Mouse (Mus musculus) MEL (cell line): Measurements from ENCODE around the gene Esyt2. TPM values are rescaled to one million over a fixed set of nuclear protein-coding genes. Genes with fewer than 3 reads are reported as not detected.
A peak's percentile ranks its signal among the peaks of the same experiment; 100 is the strongest.

Experiments
- DNase-seq: peaks from one replicate; pipeline ENCODE4 v3.0.0; 2011; ENCODE audit warnings: low read depth, low spot score
- H3K27ac ChIP-seq: 2 replicates; pipeline ENCODE4 v1.5.1; 2012; ENCODE audit warnings: low read depth, mild to moderate bottlenecking, control low read depth, low read length, moderate library complexity; ENCODE audit not compliant: control insufficient read depth
- H3K27me3 ChIP-seq, 2 experiments: fragments of 150-350 bp in 1 of 2; sonication (generic) in 1 of 2; 2 replicates each; pipeline ENCODE4 v1.6.1; 2012; ENCODE audit warnings: low read length in 2 of 2, mild to moderate bottlenecking in 2 of 2, improper control_type of control experiment in 1 of 2, moderate library complexity in 1 of 2; ENCODE audit not compliant: insufficient read depth in 2 of 2, control insufficient read depth in 1 of 2
- H3K36me3 ChIP-seq, 2 experiments: 2 replicates each; pipeline ENCODE4 v1.6.1; 2012 to 2014; ENCODE audit warnings: low read length in 2 of 2, improper control_type of control experiment in 1 of 2, inconsistent platforms in 1 of 2, mild to moderate bottlenecking in 1 of 2; ENCODE audit not compliant: insufficient read depth in 2 of 2, control insufficient read depth in 1 of 2
- H3K4me1 ChIP-seq, 2 experiments: fragments of 150-350 bp in 1 of 2; sonication (generic) in 1 of 2; 2 replicates each; pipeline ENCODE4 v1.6.1; 2012; ENCODE audit warnings: low read length in 2 of 2, improper control_type of control experiment in 1 of 2, mild to moderate bottlenecking in 1 of 2; ENCODE audit not compliant: insufficient read depth in 2 of 2, control insufficient read depth in 1 of 2
- H3K4me3 ChIP-seq, 2 experiments: fragments of 150-350 bp in 1 of 2; sonication (generic) in 1 of 2; 2 replicates each; pipeline ENCODE4 v1.5.1; 2012; ENCODE audit warnings: low read depth in 2 of 2, low read length in 2 of 2, mild to moderate bottlenecking in 2 of 2, moderate library complexity in 2 of 2, control low read depth in 1 of 2, improper control_type of control experiment in 1 of 2; ENCODE audit not compliant: control insufficient read depth in 1 of 2, insufficient read depth in 1 of 2
- H3K79me2 ChIP-seq: 2 replicates; pipeline ENCODE4 v1.6.1; 2012; ENCODE audit warnings: mild to moderate bottlenecking, low read length, moderate library complexity; ENCODE audit not compliant: control insufficient read depth, poor library complexity, insufficient read depth
- H3K9ac ChIP-seq: 2 replicates; pipeline ENCODE4 v1.6.1; 2012; ENCODE audit warnings: low read depth, mild to moderate bottlenecking, control low read depth, low read length, moderate library complexity; ENCODE audit not compliant: control insufficient read depth, poor library complexity, severe bottlenecking
- H3K9me3 ChIP-seq: fragments of 150-350 bp; sonication (generic); replicated peaks from 2 replicates; pipeline ENCODE4 v1.6.1; 2012; ENCODE audit warnings: mild to moderate bottlenecking, low read length, improper control_type of control experiment, moderate library complexity; ENCODE audit not compliant: insufficient read depth
- BHLHE40 ChIP-seq: IDR thresholded peaks from 2 replicates; pipeline ENCODE4 v1.6.1; 2012; ENCODE audit warnings: low read depth, mild to moderate bottlenecking, inconsistent platforms, low read length, improper control_type of control experiment, borderline replicate concordance
- CTCF ChIP-seq, 3 experiments: IDR thresholded peaks in 2 of 3; conservative IDR thresholded peaks in 1 of 3; 2 replicates each; pipeline ENCODE4 v1.5.1; 2011 to 2012; ENCODE audit warnings: low read length in 3 of 3, low read depth in 2 of 3, mild to moderate bottlenecking in 2 of 3, improper control_type of control experiment in 1 of 3, inconsistent platforms in 1 of 3, mixed read lengths in 1 of 3, moderate library complexity in 1 of 3; ENCODE audit not compliant: control insufficient read depth in 1 of 3, insufficient read depth in 1 of 3, poor library complexity in 1 of 3, severe bottlenecking in 1 of 3
- E2F4 ChIP-seq: IDR thresholded peaks from 2 replicates; pipeline ENCODE4 v1.6.1; 2011; ENCODE audit warnings: low read depth, low read length, improper control_type of control experiment, borderline replicate concordance
- EP300 ChIP-seq, 2 experiments: IDR thresholded peaks; 2 replicates each; pipeline ENCODE4 v1.6.1; 2011; ENCODE audit warnings: improper control_type of control experiment in 2 of 2, low read length in 2 of 2, low read depth in 1 of 2, mild to moderate bottlenecking in 1 of 2
- GABPA ChIP-seq: IDR thresholded peaks from 2 replicates; pipeline ENCODE4 v1.6.1; 2012; ENCODE audit warnings: low read depth, mild to moderate bottlenecking, inconsistent platforms, low read length, improper control_type of control experiment, moderate library complexity
- JUND ChIP-seq: IDR thresholded peaks from 2 replicates; pipeline ENCODE4 v1.6.1; 2011; ENCODE audit warnings: low read depth, mild to moderate bottlenecking, improper control_type of control experiment, low read length
- KAT2A ChIP-seq: conservative IDR thresholded peaks from 2 replicates; pipeline ENCODE4 v1.6.1; 2012; ENCODE audit warnings: low read depth, low read length, improper control_type of control experiment, inconsistent platforms
- MAX ChIP-seq: IDR thresholded peaks from 2 replicates; pipeline ENCODE4 v1.6.1; 2011; ENCODE audit warnings: low read length, improper control_type of control experiment
- MAZ ChIP-seq: IDR thresholded peaks from 2 replicates; pipeline ENCODE4 v1.6.1; 2012; ENCODE audit warnings: low read depth, mild to moderate bottlenecking, inconsistent platforms, low read length, improper control_type of control experiment
- MYC ChIP-seq: IDR thresholded peaks from 2 replicates; pipeline ENCODE4 v1.6.1; 2011; ENCODE audit warnings: low read depth, mild to moderate bottlenecking, low read length, improper control_type of control experiment, moderate library complexity
- NRF1 ChIP-seq: IDR thresholded peaks from 2 replicates; pipeline ENCODE4 v1.6.1; 2014; ENCODE audit warnings: low read depth, mild to moderate bottlenecking, inconsistent platforms, low read length, improper control_type of control experiment, moderate library complexity; ENCODE audit not compliant: poor library complexity, insufficient read depth, severe bottlenecking
- POLR2AphosphoS2 ChIP-seq: IDR thresholded peaks from 2 replicates; pipeline ENCODE4 v1.6.1; 2011; ENCODE audit warnings: low read length, improper control_type of control experiment
- POLR2AphosphoS5 ChIP-seq: IDR thresholded peaks from 2 replicates; pipeline ENCODE4 v1.6.1; 2012; ENCODE audit warnings: low read depth, borderline replicate concordance, mild to moderate bottlenecking, inconsistent platforms, low read length, moderate library complexity, mixed read lengths
- SIN3A ChIP-seq: IDR thresholded peaks from 2 replicates; pipeline ENCODE4 v1.6.1; 2012; ENCODE audit warnings: low read length, improper control_type of control experiment, inconsistent platforms
- SMC3 ChIP-seq: IDR thresholded peaks from 2 replicates; pipeline ENCODE4 v1.6.1; 2011; ENCODE audit warnings: low read depth, low read length, improper control_type of control experiment
- TAL1 ChIP-seq: IDR thresholded peaks from 2 replicates; pipeline ENCODE4 v1.6.1; 2012; ENCODE audit warnings: mild to moderate bottlenecking, inconsistent platforms, low read length, moderate library complexity, mixed read lengths
- TBP ChIP-seq: IDR thresholded peaks from 2 replicates; pipeline ENCODE4 v1.8.0; 2011; ENCODE audit warnings: low read depth, low read length, improper control_type of control experiment
- TCF12 ChIP-seq: IDR thresholded peaks from 2 replicates; pipeline ENCODE4 v1.6.1; 2014; ENCODE audit warnings: low read depth, mild to moderate bottlenecking, inconsistent platforms, low read length, improper control_type of control experiment, moderate library complexity
- UBTF ChIP-seq: IDR thresholded peaks from 2 replicates; pipeline ENCODE4 v1.6.1; 2012; ENCODE audit warnings: low read depth, mild to moderate bottlenecking, inconsistent platforms, low read length, improper control_type of control experiment, moderate library complexity, borderline replicate concordance; ENCODE audit not compliant: insufficient read depth
- USF2 ChIP-seq, 2 experiments: IDR thresholded peaks; 2 replicates each; pipeline ENCODE4 v1.6.1; 2011 to 2012; ENCODE audit warnings: improper control_type of control experiment in 2 of 2, low read length in 2 of 2, borderline replicate concordance in 1 of 2, inconsistent platforms in 1 of 2, low read depth in 1 of 2, mild to moderate bottlenecking in 1 of 2; ENCODE audit not compliant: insufficient read depth in 1 of 2
- ZKSCAN1 ChIP-seq: IDR thresholded peaks from 2 replicates; pipeline ENCODE4 v1.6.1; 2012; ENCODE audit warnings: low read depth, mild to moderate bottlenecking, inconsistent platforms, low read length, improper control_type of control experiment, moderate library complexity
- ZMIZ1 ChIP-seq: IDR thresholded peaks from 2 replicates; pipeline ENCODE4 v1.6.1; 2012; ENCODE audit warnings: low read depth, mild to moderate bottlenecking, inconsistent platforms, low read length, improper control_type of control experiment, moderate library complexity
- ZNF384 ChIP-seq: IDR thresholded peaks from 2 replicates; pipeline ENCODE4 v1.6.1; 2012; ENCODE audit warnings: low read depth, mild to moderate bottlenecking, inconsistent platforms, low read length, improper control_type of control experiment
- polyA plus RNA-seq, 2 experiments: library from polyadenylated mRNA; stranded (reverse) in 1 of 2; unstranded in 1 of 2; fragments of >175 nt in 1 of 2; fragments of >200 nt in 1 of 2; gene quantifications; 2 replicates each; pipeline versions ENCODE4 v1.2.1 to v1.2.4; 2012; ENCODE audit warnings: low replicate concordance in 2 of 2, low read depth in 1 of 2; ENCODE audit not compliant: insufficient read length in 2 of 2, insufficient read depth in 1 of 2, missing spikeins in 1 of 2
- total RNA-seq: library from RNA; depleted of rRNA; stranded (reverse); fragments of 300-350 nt; gene quantifications from 2 replicates; pipeline ENCODE4 v1.2.3, GENCODE M21; 2012

Esyt2 gene
- total and polyA plus RNA-seq, 3 experiments: 45.3 to 77.7 (median 47.5) TPM

DNA sequence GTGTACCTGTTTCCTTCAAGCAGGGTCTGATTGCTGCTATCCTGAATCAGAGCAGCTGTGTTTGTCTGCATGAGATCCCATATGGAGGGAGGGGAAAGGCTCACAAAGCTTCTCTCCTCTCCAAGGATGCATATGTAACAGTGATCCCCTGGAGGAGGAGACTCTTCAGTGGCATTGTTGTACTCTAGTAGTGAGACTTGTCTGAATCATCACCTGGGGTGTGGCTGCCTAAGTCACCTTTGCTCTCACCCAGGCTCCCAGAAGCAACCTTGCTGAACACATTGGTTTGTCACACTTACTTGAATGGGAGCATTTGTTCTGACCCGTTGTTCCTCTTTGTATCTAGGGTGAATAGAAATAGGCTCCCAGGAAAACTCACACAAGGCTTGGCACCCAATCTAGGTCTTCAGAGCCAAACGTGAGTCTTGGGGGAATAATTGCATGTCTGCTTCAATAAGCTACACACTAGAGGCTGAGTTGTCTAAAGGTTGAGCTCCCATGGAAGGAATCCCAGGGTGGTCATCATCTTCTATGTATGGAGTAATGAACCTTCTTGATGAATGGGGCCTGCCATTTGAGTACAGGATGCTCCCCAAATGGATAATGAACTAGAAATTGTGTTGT is 115.2 kb downstream of the Esyt2 start:
- Histone ChIP-seq H3K27me3 (no peaks in the 10 kb centered on the region), H3K9ac (no peak overlapping the region), H3K4me3 (no peak overlapping the region), H3K4me1 (no peaks in the 10 kb centered on the region), H3K36me3 (no peaks in the 10 kb centered on the region), H3K79me2 (no peaks in the 10 kb centered on the region), H3K27ac (no peak overlapping the region), H3K9me3 (no peaks in the 10 kb centered on the region)
- no peak for DNase-seq
- TF ChIP-seq POLR2AphosphoS5 (no peak), USF2 (IDR thresholded peaks at IDR 0.05; ENCODE audit: borderline replicate concordance in 1 of 2, insufficient read depth in 1 of 2, low read depth in 1 of 2, low read length in 2 of 2) (no peak), POLR2AphosphoS2 (no peak), MYC (no peak), E2F4 (no peak), TCF12 (no peak), BHLHE40 (no peak), ZMIZ1 (no peak), EP300 (IDR thresholded peaks at IDR 0.05; ENCODE audit: low read depth in 1 of 2, low read length in 2 of 2) (no peak), MAX (no peak), ZNF384 (no peak), CTCF (IDR thresholded peaks at IDR 0.05 in 2 of 3, conservative IDR thresholded peaks at IDR 0.05 in 1 of 3; ENCODE audit: control insufficient read depth in 1 of 3, insufficient read depth in 1 of 3, low read depth in 2 of 3, low read length in 3 of 3, poor library complexity in 1 of 3, severe bottlenecking in 1 of 3) (no peak), ZKSCAN1 (no peak), UBTF (no peak), NRF1 (no peak), GABPA (no peak), TBP (no peak), SIN3A (no peak), MAZ (no peak)

DNA sequence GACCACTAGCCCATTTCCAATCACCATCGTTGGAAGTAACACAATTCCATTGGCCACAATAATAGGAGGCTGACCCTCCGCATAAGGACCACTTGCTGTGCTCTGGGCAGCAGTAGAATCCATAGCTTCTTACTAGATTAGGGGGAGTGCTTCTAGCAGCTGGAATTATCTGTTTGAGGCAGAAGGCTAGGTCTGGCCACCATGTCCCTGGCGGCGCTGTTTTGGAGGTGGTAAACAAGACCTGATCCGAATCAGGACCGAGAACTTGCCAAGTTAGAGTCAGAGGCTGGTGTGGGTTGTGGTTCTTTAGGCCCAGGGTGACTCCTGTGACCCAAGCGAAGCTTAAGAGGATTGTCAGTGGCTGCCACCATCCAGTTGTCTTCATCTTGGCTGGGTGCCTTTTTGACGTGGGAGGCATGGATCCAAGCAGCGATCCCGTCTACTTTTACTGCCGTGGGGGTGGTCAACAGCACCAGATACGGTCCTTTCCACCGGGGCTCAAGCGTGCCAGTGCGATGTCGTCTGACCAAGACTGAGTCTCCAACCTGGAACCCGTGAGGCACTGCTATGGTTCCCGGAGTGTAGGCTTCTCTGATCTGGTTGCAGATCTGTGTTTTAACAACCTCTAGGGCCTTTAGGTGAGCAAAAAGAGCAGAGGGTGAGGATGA is 123.2 kb downstream of the Esyt2 start:
- Histone ChIP-seq H3K79me2 (peaks cover 27% of the 10 kb centered on the region), H3K9me3 (no peaks in the 10 kb centered on the region), H3K36me3 (peaks cover 18 to 25% of the 10 kb centered on the region in 2 experiments), H3K27me3 (no peaks in the 10 kb centered on the region), H3K4me1 (peaks cover 21 to 25% of the 10 kb centered on the region in 2 experiments), H3K9ac (peak overlapping the region; percentile 63), H3K27ac (peak overlapping the region; percentile 62), H3K4me3 (peak overlapping the region; percentile 43 to 59)
- peak in 2 of 3 experiments; percentile 45 to 59; a peak in 3 of 6 replicates for TF ChIP-seq CTCF (IDR thresholded peaks at IDR 0.05 in 2 of 3, conservative IDR thresholded peaks at IDR 0.05 in 1 of 3; ENCODE audit: control insufficient read depth in 1 of 3, insufficient read depth in 1 of 3, low read depth in 2 of 3, low read length in 3 of 3, poor library complexity in 1 of 3, severe bottlenecking in 1 of 3)
- no peak for TF ChIP-seq TCF12
- TF ChIP-seq NRF1: no peak
- 0 out of 2 replicates have a peak, but pooled peaks have one; percentile 7 for TF ChIP-seq TBP
- no peak for TF ChIP-seq KAT2A
- TF ChIP-seq TAL1: peak; percentile 60
- TF ChIP-seq JUND: no peak
- TF ChIP-seq SMC3: no peak
- peak; percentile 88 for DNase-seq
